Mouse (Mus musculus) heart, postnatal 0 days (tissue): ENCODE measurements around the gene Gm19426.

Experiments used
- CTCF ChIP-seq: IDR thresholded peaks from 2 replicates; pipeline ENCODE4 v1.5.1; 2016; ENCODE audit warnings: antibody characterized with exemption, control low read depth, low read depth
- EP300 ChIP-seq: IDR thresholded peaks from 2 replicates; pipeline ENCODE4 v1.6.1; 2016; ENCODE audit warnings: antibody characterized with exemption, low read depth

DNA sequence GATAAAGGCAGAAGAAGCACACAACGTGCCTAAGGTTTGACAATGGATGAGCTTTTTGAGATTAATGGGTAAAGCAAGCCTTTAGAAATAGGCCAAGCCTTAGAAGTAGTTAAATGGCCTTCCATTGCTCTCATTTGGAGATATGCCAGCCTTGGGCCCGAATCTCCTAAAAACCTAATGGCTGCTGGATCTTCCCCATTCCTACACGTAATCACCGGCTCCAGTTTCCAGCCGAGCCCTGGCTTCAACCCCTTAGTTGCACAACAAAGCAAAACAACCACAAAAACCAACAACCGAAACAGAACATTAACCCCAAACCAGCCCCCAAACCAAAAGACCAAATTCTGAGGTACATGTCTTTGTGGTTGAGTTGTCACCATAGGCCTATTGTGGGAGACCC is 32.2 kb upstream of the Gm19426 start:
- TF ChIP-seq CTCF (no peak), EP300 (no peak)
